19 mouse cellular contexts compared by ENCODE assay signal in the genomic region with DNA sequence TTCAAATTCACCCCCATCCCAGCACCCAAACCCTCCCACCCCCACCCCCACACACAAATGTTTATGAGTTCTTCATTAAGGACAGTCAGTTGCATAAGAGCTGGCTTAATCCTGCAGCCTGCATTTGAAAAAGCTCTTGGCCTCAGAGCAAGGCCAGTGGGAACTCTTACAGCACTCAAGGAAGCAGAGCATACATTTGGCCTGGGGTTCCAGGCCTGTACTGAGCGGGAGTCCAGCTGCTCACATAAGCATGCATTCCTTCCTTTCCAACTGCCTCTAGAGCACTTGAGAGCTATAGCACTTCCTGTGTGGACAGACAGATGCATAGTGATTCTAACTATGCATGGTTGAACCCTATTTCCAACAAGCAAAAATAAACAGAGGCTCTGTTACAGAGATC. TPM values are rescaled to one million over a fixed set of nuclear protein-coding genes. Genes with fewer than 3 reads are reported as not detected.
DNase-seq lines count a peak whose midpoint lies in the region; ATAC-seq and TF ChIP-seq lines count a peak whose summit lies in the region.
"Had no signal": no experiment of that assay in that cellular context is flagged by ENCODE, and none has a peak within 500 bp of the region (broad histone marks: within the 10 kb centered on the region; RNA-seq: fewer than 3 reads in every experiment).

No protein-coding gene starts in this region.

- no peaks in the 10 kb centered on the region for H3K79me2 ChIP-seq in MEL (ENCODE audit: control insufficient read depth, insufficient read depth, low read length, poor library complexity)

- no peak for TF ChIP-seq RAD21 in MEL (IDR thresholded peaks at IDR 0.05; ENCODE audit: low read depth, low read length)

- ATAC-seq in lung, embryonic 16.5 days (ENCODE audit: low read depth), result peak; percentile 84
- peak; percentile 54 for ATAC-seq in stomach, postnatal 0 days (ENCODE audit: low FRiP score, low TSS enrichment)
- ATAC-seq: forebrain, embryonic 13.5 days had no signal

- H3K4me2 ChIP-seq in lung, embryonic 16.5 days (ENCODE audit: low read depth, low read length), result no peak overlapping the region
- no peak overlapping the region for H3K4me2 ChIP-seq in stomach, postnatal 0 days (replicated peaks; ENCODE audit: low read depth)
- H3K4me2 ChIP-seq: forebrain, embryonic 13.5 days; heart, embryonic 13.5 days; hindbrain, embryonic 13.5 days; liver, embryonic 11.5 days; lung, embryonic 14.5 days had no signal

- H3K27me3 ChIP-seq in lung, embryonic 16.5 days (ENCODE audit: control insufficient read depth, insufficient read depth, low read depth, low read length), result no peaks in the 10 kb centered on the region
- H3K27me3 ChIP-seq in MEL (ENCODE audit: control insufficient read depth in 1 of 2, insufficient read depth in 2 of 2, low read length in 2 of 2), result no peaks in the 10 kb centered on the region
- no peaks in the 10 kb centered on the region for H3K27me3 ChIP-seq in stomach, postnatal 0 days (ENCODE audit: control insufficient read depth, insufficient read depth, low read length)
- H3K27me3 ChIP-seq: forebrain, embryonic 13.5 days; heart, embryonic 13.5 days; hindbrain, embryonic 13.5 days had no signal

- no peak for TF ChIP-seq POLR2A in MEL (IDR thresholded peaks at IDR 0.05; ENCODE audit: control insufficient read depth in 1 of 2, insufficient read depth in 1 of 2, low read depth in 1 of 2, low read length in 2 of 2, poor library complexity in 1 of 2)

- H3K4me1 ChIP-seq in lung, embryonic 16.5 days (replicated peaks; ENCODE audit: control insufficient read depth, insufficient read depth, low read length), result no peaks in the 10 kb centered on the region
- no peaks in the 10 kb centered on the region for H3K4me1 ChIP-seq in MEL (ENCODE audit: control insufficient read depth in 1 of 2, insufficient read depth in 2 of 2, low read length in 2 of 2)
- H3K4me1 ChIP-seq in stomach, postnatal 0 days (replicated peaks; ENCODE audit: control insufficient read depth, insufficient read depth), result no peaks in the 10 kb centered on the region
- H3K4me1 ChIP-seq: embryonic facial prominence, embryonic 10.5 days; forebrain, embryonic 13.5 days; hindbrain, embryonic 13.5 days had no signal

- H3K36me3 ChIP-seq in lung, embryonic 16.5 days (ENCODE audit: control insufficient read depth, insufficient read depth, low read length), result peaks cover 27% of the 10 kb centered on the region
- H3K36me3 ChIP-seq in MEL (ENCODE audit: control insufficient read depth in 1 of 2, insufficient read depth in 2 of 2, low read length in 2 of 2), result peaks cover 2 to 29% of the 10 kb centered on the region in 2 experiments; a peak in 3 of 4 replicates
- H3K36me3 ChIP-seq in stomach, postnatal 0 days (ENCODE audit: control insufficient read depth, insufficient read depth, low read length), result peaks cover 4% of the 10 kb centered on the region

- H3K9me3 ChIP-seq in lung, embryonic 16.5 days (ENCODE audit: control insufficient read depth, low read length), result no peaks in the 10 kb centered on the region
- no peaks in the 10 kb centered on the region for H3K9me3 ChIP-seq in MEL (replicated peaks; ENCODE audit: insufficient read depth, low read length)
- H3K9me3 ChIP-seq in stomach, postnatal 0 days (ENCODE audit: control insufficient read depth, low read length), result no peaks in the 10 kb centered on the region
- H3K9me3 ChIP-seq: embryonic facial prominence, embryonic 10.5 days; forebrain, embryonic 13.5 days; G1E; heart, embryonic 13.5 days; hindbrain, embryonic 13.5 days had no signal

- TF ChIP-seq EP300 in MEL (IDR thresholded peaks at IDR 0.05; ENCODE audit: low read depth in 1 of 2, low read length in 2 of 2), result no peak
- TF ChIP-seq EP300 in stomach, postnatal 0 days (optimal IDR thresholded peaks at IDR 0.05), result no peak

- no peak overlapping the region for H3K4me3 ChIP-seq in lung, embryonic 16.5 days (ENCODE audit: low read length)
- no peak overlapping the region for H3K4me3 ChIP-seq in MEL (ENCODE audit: control insufficient read depth in 1 of 2, insufficient read depth in 1 of 2, low read depth in 2 of 2, low read length in 2 of 2)
- no peak overlapping the region for H3K4me3 ChIP-seq in stomach, postnatal 0 days (ENCODE audit: low read depth, low read length)
- H3K4me3 ChIP-seq: embryonic facial prominence, embryonic 10.5 days; forebrain, embryonic 13.5 days; heart, embryonic 13.5 days; hindbrain, embryonic 13.5 days had no signal

- no peak for TF ChIP-seq CTCF in MEL (IDR thresholded peaks at IDR 0.05 in 2 of 3, conservative IDR thresholded peaks at IDR 0.05 in 1 of 3; ENCODE audit: control insufficient read depth in 1 of 3, insufficient read depth in 1 of 3, low read depth in 2 of 3, low read length in 3 of 3, poor library complexity in 1 of 3, severe bottlenecking in 1 of 3)
- no peak for TF ChIP-seq CTCF in stomach, postnatal 0 days (IDR thresholded peaks at IDR 0.05; ENCODE audit: low read depth)

- 65% methylated on average over 1 of the region's 1 CpGs for WGBS in lung, embryonic 16.5 days
- WGBS in stomach, postnatal 0 days, result 61% methylated on average over 1 of the region's 1 CpGs

- H3K27ac ChIP-seq in lung, embryonic 16.5 days (ENCODE audit: low read length), result no peak overlapping the region
- no peak overlapping the region for H3K27ac ChIP-seq in MEL (ENCODE audit: control insufficient read depth, low read depth, low read length)
- H3K27ac ChIP-seq in stomach, postnatal 0 days (replicated peaks), result peak overlapping the region; percentile 30; the same call in 1 of the 2 replicates
- H3K27ac ChIP-seq: embryonic facial prominence, embryonic 10.5 days; forebrain, embryonic 13.5 days; heart, embryonic 13.5 days; hindbrain, embryonic 13.5 days had no signal

- H3K9ac ChIP-seq in lung, embryonic 16.5 days (ENCODE audit: low read length), result no peak overlapping the region
- no peak overlapping the region for H3K9ac ChIP-seq in MEL (ENCODE audit: control insufficient read depth, low read depth, low read length, poor library complexity, severe bottlenecking)
- no peak overlapping the region for H3K9ac ChIP-seq in stomach, postnatal 0 days (ENCODE audit: low read length)
- H3K9ac ChIP-seq: forebrain, embryonic 13.5 days; heart, embryonic 13.5 days; hindbrain, embryonic 13.5 days; lung, embryonic 14.5 days had no signal

- DNase-seq in lung, postnatal 14 days, result no peak
- DNase-seq in MEL (ENCODE audit: low read depth, low spot score) (peak; percentile 33), adipocyte (ENCODE audit: low spot score) (peak; percentile 70)
- no peak for DNase-seq in stomach, postnatal 0 days (ENCODE audit: low spot score)
- no peak for DNase-seq in retina, embryonic 14.5 days (ENCODE audit: low spot score)
- no peak for DNase-seq in spleen, postnatal 4 days (ENCODE audit: low spot score in 2 of 2)
- DNase-seq: cerebellum, adult 9-10 months; gastrocnemius, postnatal 14 days; heart, adult 18-20 months; kidney, postnatal 36 days; lung, embryonic 14.5 days; right cerebral cortex, adult 18-20 months had no signal

TF ChIP-seq in MEL, 35 proteins besides CTCF, POLR2A, EP300 and RAD21:
- TF ChIP-seq JUND (IDR thresholded peaks at IDR 0.05; ENCODE audit: low read depth, low read length) (no peak), GATA1 (IDR thresholded peaks at IDR 0.05; ENCODE audit: low read depth, low read length) (no peak), ZNF384 (IDR thresholded peaks at IDR 0.05; ENCODE audit: low read depth, low read length) (no peak), MXI1 (IDR thresholded peaks at IDR 0.05; ENCODE audit: low read depth, low read length) (no peak)

RNA-seq across cellular contexts. Expression of gene Hspa4, which starts 40.2 kb away (rescaled TPM):
- polyA plus RNA-seq in lung, embryonic 16.5 days (2015; fragmentation: Nextera tagmentation; extraction: Ambion mirVana), result 68.9 and 70.2 TPM in 2 replicates
- 276 and 301 TPM in 2 replicates for total RNA-seq in MEL (2012; rRNA removed)
- polyA plus RNA-seq in MEL (2012; ENCODE audit: insufficient read depth in 1 of 2, insufficient read length in 2 of 2, low read depth in 1 of 2, low replicate concordance in 2 of 2, missing spikeins in 1 of 2), result 100 to 1,000 TPM; 209 to 907 TPM
- polyA plus RNA-seq in stomach, postnatal 0 days (2015; fragmentation: Nextera tagmentation; extraction: Ambion mirVana), result 53.6 and 59.9 TPM in 2 replicates

Comparison
In these comparisons a context has a peak if more than half of its experiments do, and no peak if none do; other contexts are left out.
1. DNase-seq: peak in MEL (single experiment) and adipocyte (single experiment); none in lung, postnatal 14 days (single experiment), stomach, postnatal 0 days (single experiment), retina, embryonic 14.5 days (single experiment) and spleen, postnatal 4 days (0 of 2).